Mouse (Mus musculus): Measurements from ENCODE around the gene Padi3.

GRCm38 (mm10) chr4:140834327-140834934, 24.0 kb upstream of the Padi3 start:
- TF ChIP-seq POLR2A (IDR thresholded peaks at IDR 0.05; ENCODE audit: insufficient read length, low read depth), result no peak
- no peak for TF ChIP-seq USF1 (IDR thresholded peaks at IDR 0.05; ENCODE audit: low read depth)
- TF ChIP-seq CEBPB (IDR thresholded peaks at IDR 0.05; ENCODE audit: insufficient read depth, poor library complexity, severe bottlenecking), result no peak
- TF ChIP-seq MAX (IDR thresholded peaks at IDR 0.05; ENCODE audit: low read depth), result no peak
- no peak for TF ChIP-seq TCF3 (IDR thresholded peaks at IDR 0.05; ENCODE audit: insufficient read length, low read depth)
- no peak for TF ChIP-seq TCF12 (IDR thresholded peaks at IDR 0.05; ENCODE audit: insufficient read depth, poor library complexity, severe bottlenecking)
